Mouse (Mus musculus) adrenal gland, adult 10 weeks (tissue): ENCODE results near the gene Wfikkn2. TPM values are rescaled to one million over a fixed set of nuclear protein-coding genes. Genes with fewer than 3 reads are reported as not detected.

Experiments
- polyA plus RNA-seq: library from polyadenylated mRNA; stranded (reverse); fragments of 350-450 nt; fragmentation: Illumina TruSeq; extraction: RNeasy Lipid Tissue Mini Kit (QIAGEN cat#74804); gene quantifications from one replicate; pipeline ENCODE4 v1.2.3, GENCODE M21; 2014; ENCODE audit warnings: low read depth, low replicate concordance

The Wfikkn2 gene
- polyA plus RNA-seq, result not detected

DNA sequence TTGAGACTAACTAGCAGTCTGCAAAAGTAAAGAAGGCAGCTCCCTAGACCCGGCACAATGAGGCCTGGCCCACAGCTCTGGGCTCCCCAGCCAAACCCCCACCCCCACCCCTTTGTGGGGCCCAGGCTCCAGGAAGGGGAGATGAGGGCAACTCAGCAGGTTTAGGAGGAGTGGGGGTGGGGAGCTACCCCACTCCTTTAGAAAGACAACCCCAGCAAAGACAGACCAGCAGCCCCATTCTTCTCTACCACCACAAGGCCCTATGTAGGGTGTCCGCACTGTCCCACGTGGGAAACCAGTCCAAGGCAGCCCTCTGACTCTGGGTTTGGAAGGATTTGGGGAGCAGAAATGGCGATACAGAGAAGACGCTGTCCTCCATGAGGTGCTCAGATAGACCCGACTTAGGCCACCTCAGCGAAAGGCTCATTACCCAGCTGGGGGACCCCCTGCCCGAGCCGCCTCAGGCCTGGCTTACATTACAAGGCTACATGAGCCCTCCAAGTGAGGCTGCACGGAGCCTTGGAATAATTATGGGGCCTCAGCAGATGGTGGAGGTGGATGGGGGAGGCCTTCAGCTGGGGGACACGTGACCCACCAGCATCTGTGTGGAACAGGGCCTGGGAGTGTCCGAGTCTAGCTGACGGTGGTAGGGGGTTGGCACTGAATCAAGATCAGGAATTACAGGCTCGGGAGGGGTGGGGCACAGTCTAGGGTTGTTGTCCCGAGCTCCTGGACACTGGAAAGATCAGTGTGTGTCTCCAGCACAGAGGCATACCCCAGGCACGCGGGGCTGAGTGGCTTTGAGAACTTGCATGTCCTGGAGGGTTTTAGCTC, at the start of gene Wfikkn2:
Wfikkn2 (minus strand) TSS at position 51 of the 834 bp plus-strand sequence.

GRCm38 (mm10) chr11:94281199-94282181, 35.7 kb upstream of the Wfikkn2 start, which contains the start of gene Gm21885:
Gm21885 (plus strand) TSS chr11:94281873.

DNA sequence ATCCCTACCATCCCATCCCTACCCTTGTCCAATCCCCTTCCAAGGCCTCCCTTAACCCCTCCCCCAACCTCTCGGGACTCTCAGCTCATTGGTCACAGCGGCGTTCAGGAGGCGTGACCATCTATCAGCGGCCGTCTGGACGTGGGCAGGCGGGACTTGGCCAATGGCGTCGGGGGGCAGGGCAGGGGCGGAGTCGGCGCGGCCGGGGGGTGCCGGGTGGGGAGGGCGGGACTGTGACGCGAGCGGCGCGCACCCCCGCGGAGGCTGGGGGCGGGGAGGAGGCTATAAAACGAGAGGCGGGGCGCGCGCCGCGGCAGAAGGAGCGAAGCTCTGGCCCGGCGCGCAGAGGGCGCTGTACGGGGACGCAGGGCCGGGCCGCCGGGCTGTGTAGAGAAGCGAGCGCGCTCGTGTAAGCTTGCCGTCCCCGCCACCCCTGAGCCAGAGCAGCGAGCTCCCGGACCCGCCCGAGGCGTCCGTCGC, 34.6 kb downstream of the Wfikkn2 start, which contains the start of gene Tob1:
Tob1 (plus strand) TSS at position 331 of the 480 bp plus-strand sequence.

Other genes starting within 250 kb of the Wfikkn2 start
- 158 TPM for gene Spag9, start 249.9 kb downstream of the Wfikkn2 start, polyA plus RNA-seq
- gene Tob1, start 34.6 kb downstream of the Wfikkn2 start, polyA plus RNA-seq, result 595 TPM
- not detected for gene Gm21885, start 35.9 kb upstream of the Wfikkn2 start, polyA plus RNA-seq
- 185 TPM for gene Luc7l3, start 76.0 kb upstream of the Wfikkn2 start, polyA plus RNA-seq
- 124 TPM for gene Ankrd40, start 82.0 kb upstream of the Wfikkn2 start, polyA plus RNA-seq
- gene Abcc3, start 147.0 kb upstream of the Wfikkn2 start, polyA plus RNA-seq, result 0.58 TPM
- gene Cacna1g, start 228.2 kb upstream of the Wfikkn2 start, polyA plus RNA-seq, result not detected
- not detected for gene Spata20, start 240.2 kb upstream of the Wfikkn2 start, polyA plus RNA-seq